In genomic region chr10:117404384-117404783, GRCm38 (mm10) we compare ENCODE assay signal across 12 mouse cellular contexts.
"Had no signal": no experiment of that assay in that cellular context is flagged by ENCODE, and none has a peak within 500 bp of the region (broad histone marks: within the 10 kb centered on the region; RNA-seq: fewer than 3 reads in every experiment).

No protein-coding gene starts in this region.

- DNase-seq: left cerebral cortex, postnatal 4 days; liver; liver, embryonic 13.5 days; liver, postnatal 0 days; lung, adult 18-20 months; lung, adult 2 months; lung, embryonic 14.5 days; lung, postnatal 10 days; lung, postnatal 14 days; lung, postnatal 36 days; lung, postnatal 4 days; midbrain, embryonic 14.5 days had no signal
